Mouse (Mus musculus) olfactory bulb, adult 2 months (tissue): ENCODE measurements around the gene Ftsj3.

Source experiments
- CTCF ChIP-seq: fragments of 200-500 bp; IDR thresholded peaks from 2 replicates; pipeline ENCODE4 v1.5.1; 2012; ENCODE audit warnings: low read depth, mild to moderate bottlenecking, low read length, moderate library complexity; ENCODE audit not compliant: insufficient read depth
- POLR2A ChIP-seq: fragments of 200-500 bp; IDR thresholded peaks from 2 replicates; pipeline ENCODE4 v1.6.1; 2012; ENCODE audit warnings: mild to moderate bottlenecking, low read depth, low read length, moderate library complexity; ENCODE audit not compliant: insufficient read depth

GRCm38 (mm10) chr11:106290376-106290775 is 34.5 kb upstream of the Ftsj3 start:
- TF ChIP-seq POLR2A (no peak), CTCF (no peak)
